In genomic region chr1:107977686-107978085, GRCm38 (mm10) we compare ENCODE assay signal across 7 mouse cellular contexts.
"Had no signal": no experiment of that assay in that cellular context is flagged by ENCODE, and none has a peak within 500 bp of the region (broad histone marks: within the 10 kb centered on the region; RNA-seq: fewer than 3 reads in every experiment).

No protein-coding gene starts in this region.

- DNase-seq: kidney, postnatal 10 days; kidney, postnatal 4 days; lung, adult 2 months; lung, postnatal 14 days; right cerebral cortex, adult 18-20 months; right cerebral cortex, postnatal 25 days; thymus, postnatal 36 days had no signal
